ENCODE assay signal across 8 mouse cellular contexts in genomic region chr3:132684231-132684928, GRCm38 (mm10). TPM values are rescaled to one million over a fixed set of nuclear protein-coding genes. Genes with fewer than 3 reads are reported as not detected.
A peak's percentile ranks its signal among the peaks of the same experiment; 100 is the strongest.
DNase-seq lines count a peak whose midpoint lies in the region; ATAC-seq lines count a peak whose summit lies in the region.

TSS of gene Aimp1 (minus strand) at chr3:132684370.

- no peaks in the 10 kb centered on the region for H3K27me3 ChIP-seq in neural tube, embryonic 11.5 days (ENCODE audit: control insufficient read depth, insufficient read depth, low read length)
- no peaks in the 10 kb centered on the region for H3K27me3 ChIP-seq in heart, embryonic 11.5 days (ENCODE audit: control insufficient read depth, insufficient read depth, low read length)

- no peaks in the 10 kb centered on the region for H3K9me3 ChIP-seq in neural tube, embryonic 11.5 days (ENCODE audit: control insufficient read depth, low read length)
- no peaks in the 10 kb centered on the region for H3K9me3 ChIP-seq in heart, embryonic 11.5 days (replicated peaks; ENCODE audit: control insufficient read depth, low read length)

- 2% methylated on average over 27 of the region's 27 CpGs for WGBS in neural tube, embryonic 11.5 days
- WGBS in heart, embryonic 11.5 days (ENCODE audit: insufficient replicate concordance), result 2% methylated on average over 27 of the region's 27 CpGs

- H3K4me2 ChIP-seq in neural tube, embryonic 11.5 days (ENCODE audit: low read depth), result peak within 1 kb of the TSS; percentile 42
- H3K4me2 ChIP-seq in heart, embryonic 11.5 days, result peak within 1 kb of the TSS; percentile 89

- no peaks in the 10 kb centered on the region for H3K36me3 ChIP-seq in neural tube, embryonic 11.5 days (ENCODE audit: control insufficient read depth, insufficient read depth, low read length)
- H3K36me3 ChIP-seq in heart, embryonic 11.5 days (ENCODE audit: control insufficient read depth, insufficient read depth, low read length), result no peaks in the 10 kb centered on the region

- peak within 1 kb of the TSS; percentile 94 for H3K9ac ChIP-seq in neural tube, embryonic 11.5 days (ENCODE audit: low read length)
- peak within 1 kb of the TSS; percentile 97 for H3K9ac ChIP-seq in heart, embryonic 11.5 days (ENCODE audit: low read depth, low read length)

- no peaks in the 10 kb centered on the region for H3K4me1 ChIP-seq in neural tube, embryonic 11.5 days (ENCODE audit: control insufficient read depth, insufficient read depth, low read length)
- peaks cover 9% of the 10 kb centered on the region; the same call in 1 of the 2 replicates for H3K4me1 ChIP-seq in heart, embryonic 11.5 days (ENCODE audit: control insufficient read depth, insufficient read depth, low read length)

- H3K27ac ChIP-seq in neural tube, embryonic 11.5 days (ENCODE audit: low read depth, low read length), result peak within 1 kb of the TSS; percentile 76
- peak within 1 kb of the TSS; percentile 95 for H3K27ac ChIP-seq in heart, embryonic 11.5 days (ENCODE audit: low read depth, low read length)

- peak within 1 kb of the TSS; percentile 87 for H3K4me3 ChIP-seq in neural tube, embryonic 11.5 days (ENCODE audit: low read depth, low read length)
- peak within 1 kb of the TSS; percentile 89 for H3K4me3 ChIP-seq in heart, embryonic 11.5 days (ENCODE audit: low read depth, low read length)

- no peak for DNase-seq in neural tube, embryonic 11.5 days (ENCODE audit: low spot score)
- DNase-seq in neural tube, embryonic 10.5 days (ENCODE audit: extremely low spot score, low spot score), result no peak
- no peak for DNase-seq in left cerebral cortex, adult 8-10 months (ENCODE audit: low spot score in 2 of 2)
- DNase-seq in spleen, postnatal 14 days (ENCODE audit: low spot score in 2 of 2), result no peak
- DNase-seq in thymus, postnatal 10 days (ENCODE audit: low spot score in 2 of 2), result no peak

- no peak for ATAC-seq in neural tube, embryonic 11.5 days (ENCODE audit: insufficient read depth, low FRiP score, low TSS enrichment)
- no peak for ATAC-seq in common myeloid progenitor, adult 5-6 weeks (replicated peaks; ENCODE audit: low read depth, poor library complexity, severe bottlenecking)
- ATAC-seq in heart, embryonic 11.5 days (replicated peaks; ENCODE audit: insufficient number of reproducible peaks, low FRiP score, low TSS enrichment), result no peak
- ATAC-seq in monocyte, adult 5-6 weeks (replicated peaks; ENCODE audit: insufficient number of reproducible peaks, low FRiP score, low TSS enrichment, poor library complexity, severe bottlenecking), result no peak; the same call in 1 of the 2 replicates

RNA-seq across cellular contexts. Expression of gene Aimp1, which starts in this region (rescaled TPM):
- polyA plus RNA-seq in neural tube, embryonic 11.5 days (2014; fragmentation: Nextera tagmentation; extraction: Ambion mirVana), result 77.6 and 86.0 TPM in 2 replicates
- 163 and 190 TPM in 2 replicates for total RNA-seq in common myeloid progenitor, adult 5-6 weeks (2017)
- 70.7 and 75.6 TPM in 2 replicates for polyA plus RNA-seq in heart, embryonic 11.5 days (2014; fragmentation: Nextera tagmentation; extraction: Ambion mirVana)
- 10 to 100 TPM; 50.5 to 63.4 (median 53.2) TPM for total RNA-seq in left cerebral cortex, adult 8-10 months (2022)
- 81.9 to 113 TPM (median 96.3 TPM) in 3 replicates for total RNA-seq in monocyte, adult 5-6 weeks (2017)
